Mouse (Mus musculus) left cerebral cortex, postnatal 14 days (tissue): ENCODE measurements around the gene D13Ertd608e. TPM values are rescaled to one million over a fixed set of nuclear protein-coding genes. Genes with fewer than 3 reads are reported as not detected.
A peak's percentile ranks its signal among the peaks of the same experiment; 100 is the strongest.
"Not testable (repeated sequence)": the region's sequence is repeated elsewhere in the genome, so short reads cannot be mapped to it uniquely, and the experiment has no call there.

Experiments
- DNase-seq, 2 experiments: peaks; one replicate each; pipeline ENCODE4 v3.0.0; 2021 to 2022; ENCODE audit warnings: low spot score in 2 of 2, mixed read lengths in 1 of 2
- intact Hi-C: fragments of 180-260 bp; cut with DNase I; formaldehyde crosslinking; loops from one replicate; pipeline ENCODE4 v1.15.1; 2025
- long read RNA-seq, 2 experiments: library from polyadenylated mRNA; stranded (forward); transcript quantifications; one replicate each; pipeline ENCODE4 v2.0.0; 2021
- total RNA-seq, 2 experiments: library from RNA; stranded (reverse); gene quantifications; 2 replicates each; pipeline ENCODE4 v1.2.3; 2021

Gene D13Ertd608e
- total RNA-seq, result not detected
- long read RNA-seq, experiment 1, result 0 reads
- long read RNA-seq, experiment 2, result 0 reads

- peak; percentile 33 to 48 for DNase-seq
- intact Hi-C loops, result not testable (repeated sequence)
These were observed at the start of gene D13Ertd608e for GRCm38 (mm10) chr13:119835320-119836056. D13Ertd608e (plus strand) TSS chr13:119836006.

- peak; percentile 67 to 71 for DNase-seq
- intact Hi-C loops, result loop anchor here (5.0 kb wide), 2 partner anchors 33 to 98 kb away; partner anchors contain the start of genes Hmgcs1 and Nim1k
These were observed 45.7 kb upstream of the D13Ertd608e start for GRCm38 (mm10) chr13:119789851-119790717.

- peak; percentile 95 to 96 for DNase-seq
- intact Hi-C loops, result loop anchor here (5.0 kb wide), 1 partner anchor 34 kb away; the partner anchor contains the start of gene Nim1k
These were observed 44.8 kb upstream of the D13Ertd608e start, which contains the start of gene Zfp131 for GRCm38 (mm10) chr13:119790761-119791579. Zfp131 (minus strand) TSS chr13:119790889.

- intact Hi-C loops, result loop anchor here (5.0 kb wide), 1 partner anchor 34 kb away; the partner anchor contains the start of gene Nim1k
- DNase-seq, result no peak
These were observed 44.1 kb upstream of the D13Ertd608e start for GRCm38 (mm10) chr13:119791580-119792135.

GRCm38 (mm10) chr13:119792791-119793404, 42.9 kb upstream of the D13Ertd608e start:
- intact Hi-C loops, result loop anchor here (5.0 kb wide), 1 partner anchor 36 kb away; the partner anchor contains the start of gene Nim1k

GRCm38 (mm10) chr13:119797656-119798055, 38.1 kb upstream of the D13Ertd608e start:
- peak in 1 of 2 experiments; percentile 69 for DNase-seq

More at GRCm38 (mm10) chr13:119792791-119793404, 42.9 kb upstream of the D13Ertd608e start:
- no peak for DNase-seq

GRCm38 (mm10) chr13:119808937-119809336, 26.9 kb upstream of the D13Ertd608e start:
- intact Hi-C loops, result no loop called here
- no peak for DNase-seq

More at GRCm38 (mm10) chr13:119797656-119798055, 38.1 kb upstream of the D13Ertd608e start:
- intact Hi-C loops, result no loop called here

- DNase-seq, result no peak
- intact Hi-C loops, result no loop called here
These were observed 25.8 kb upstream of the D13Ertd608e start for GRCm38 (mm10) chr13:119810031-119810430.

GRCm38 (mm10) chr13:119816798-119817197, 19.0 kb upstream of the D13Ertd608e start:
- no peak for DNase-seq

GRCm38 (mm10) chr13:119817579-119818206, 18.1 kb upstream of the D13Ertd608e start:
- intact Hi-C loops, result no loop called here
- DNase-seq, result no peak

More at GRCm38 (mm10) chr13:119816798-119817197, 19.0 kb upstream of the D13Ertd608e start:
- intact Hi-C loops, result no loop called here

- intact Hi-C loops, DNase-seq: not testable (repeated sequence)
These were observed 5.7 kb upstream of the D13Ertd608e start, which contains the start of gene AF067063 for GRCm38 (mm10) chr13:119830116-119830515. AF067063 (minus strand) TSS chr13:119830216.

- intact Hi-C loops, result not testable (repeated sequence)
These were observed 562 bp downstream of the D13Ertd608e start for GRCm38 (mm10) chr13:119836324-119836811.

GRCm38 (mm10) chr13:119837719-119838337, 2.0 kb downstream of the D13Ertd608e start:
- DNase-seq, result peak; percentile 37 to 52
- intact Hi-C loops, result not testable (repeated sequence)

More at GRCm38 (mm10) chr13:119836324-119836811, 562 bp downstream of the D13Ertd608e start:
- peak in 1 of 2 experiments; percentile 7 for DNase-seq

GRCm38 (mm10) chr13:119839982-119840381, 4.2 kb downstream of the D13Ertd608e start:
- DNase-seq, result peak in 1 of 2 experiments; percentile 23
- intact Hi-C loops, result not testable (repeated sequence)

- DNase-seq, intact Hi-C loops: not testable (repeated sequence)
These were observed 26.6 kb downstream of the D13Ertd608e start for GRCm38 (mm10) chr13:119862399-119862798.

- DNase-seq, intact Hi-C loops: not testable (repeated sequence)
These were observed 28.7 kb downstream of the D13Ertd608e start for GRCm38 (mm10) chr13:119864395-119864999.
